Mouse (Mus musculus): Measurements from ENCODE around the gene Eif4h. TPM values are rescaled to one million over a fixed set of nuclear protein-coding genes. Genes with fewer than 3 reads are reported as not detected.

Eif4h gene
- polyA plus RNA-seq, 1 experiment, result 112 TPM

- TF ChIP-seq POLR2A (IDR thresholded peaks at IDR 0.05; ENCODE audit: insufficient read depth, low read depth, low read length) (no peak), CTCF (IDR thresholded peaks at IDR 0.05; ENCODE audit: insufficient read depth, low read depth, low read length) (no peak)
- Histone ChIP-seq H3K27ac (ENCODE audit: insufficient read depth, low read depth, low read length) (no peak overlapping the region), H3K4me1 (ENCODE audit: control insufficient read depth, insufficient read depth, low read length) (peaks cover 6% of the 10 kb centered on the region), H3K4me3 (ENCODE audit: insufficient read depth, low read depth, low read length) (no peak overlapping the region)
- WGBS, result 81% methylated on average over 3 of the region's 3 CpGs
Observed at GRCm38 (mm10) chr5:134640371-134640770, 1.1 kb upstream of the Eif4h start.

- peaks cover 8% of the 10 kb centered on the region for H3K4me1 ChIP-seq (ENCODE audit: control insufficient read depth, insufficient read depth, low read length)
- H3K4me3 ChIP-seq (ENCODE audit: insufficient read depth, low read depth, low read length), result peak overlapping the region; percentile 62
- peak overlapping the region; percentile 73 for H3K27ac ChIP-seq (ENCODE audit: insufficient read depth, low read depth, low read length)
- TF ChIP-seq CTCF (IDR thresholded peaks at IDR 0.05; ENCODE audit: insufficient read depth, low read depth, low read length) (no peak), POLR2A (IDR thresholded peaks at IDR 0.05; ENCODE audit: insufficient read depth, low read depth, low read length) (no peak)
- under 1% methylated on average over 85 of the region's 85 CpGs for WGBS
Observed at GRCm38 (mm10) chr5:134638461-134639268, 625 bp downstream of the Eif4h start.

GRCm38 (mm10) chr5:134637820-134638367, 1.4 kb downstream of the Eif4h start:
- Histone ChIP-seq H3K4me1 (ENCODE audit: control insufficient read depth, insufficient read depth, low read length) (peaks cover 8% of the 10 kb centered on the region), H3K27ac (ENCODE audit: insufficient read depth, low read depth, low read length) (peak overlapping the region; percentile 73; the same call in 1 of the 2 replicates), H3K4me3 (ENCODE audit: insufficient read depth, low read depth, low read length) (peak overlapping the region; percentile 62)
- 10% methylated on average over 5 of the region's 5 CpGs for WGBS
- no peak for TF ChIP-seq POLR2A (IDR thresholded peaks at IDR 0.05; ENCODE audit: insufficient read depth, low read depth, low read length)
- no peak for TF ChIP-seq CTCF (IDR thresholded peaks at IDR 0.05; ENCODE audit: insufficient read depth, low read depth, low read length)

GRCm38 (mm10) chr5:134632841-134633240, 6.4 kb downstream of the Eif4h start:
- H3K4me1 ChIP-seq (ENCODE audit: control insufficient read depth, insufficient read depth, low read length), result peaks cover 9% of the 10 kb centered on the region
- no peak overlapping the region for H3K27ac ChIP-seq (ENCODE audit: insufficient read depth, low read depth, low read length)
- 19% methylated on average over 2 of the region's 2 CpGs for WGBS
- TF ChIP-seq CTCF (IDR thresholded peaks at IDR 0.05; ENCODE audit: insufficient read depth, low read depth, low read length), result no peak
- no peak for TF ChIP-seq POLR2A (IDR thresholded peaks at IDR 0.05; ENCODE audit: insufficient read depth, low read depth, low read length)
- no peak overlapping the region for H3K4me3 ChIP-seq (ENCODE audit: insufficient read depth, low read depth, low read length)

GRCm38 (mm10) chr5:134630835-134631234, 8.5 kb downstream of the Eif4h start:
- TF ChIP-seq CTCF (IDR thresholded peaks at IDR 0.05; ENCODE audit: insufficient read depth, low read depth, low read length), result no peak
- no peak for TF ChIP-seq POLR2A (IDR thresholded peaks at IDR 0.05; ENCODE audit: insufficient read depth, low read depth, low read length)
- no peak overlapping the region for H3K4me3 ChIP-seq (ENCODE audit: insufficient read depth, low read depth, low read length)

GRCm38 (mm10) chr5:134629508-134629907, 9.8 kb downstream of the Eif4h start:
- no peak for TF ChIP-seq CTCF (IDR thresholded peaks at IDR 0.05; ENCODE audit: insufficient read depth, low read depth, low read length)
- no peak for TF ChIP-seq POLR2A (IDR thresholded peaks at IDR 0.05; ENCODE audit: insufficient read depth, low read depth, low read length)
- 36% methylated on average over 4 of the region's 4 CpGs for WGBS

More at GRCm38 (mm10) chr5:134630835-134631234, 8.5 kb downstream of the Eif4h start:
- Histone ChIP-seq H3K4me1 (ENCODE audit: control insufficient read depth, insufficient read depth, low read length) (peaks cover 7% of the 10 kb centered on the region), H3K27ac (ENCODE audit: insufficient read depth, low read depth, low read length) (no peak overlapping the region)

GRCm38 (mm10) chr5:134622069-134622468, 17.2 kb downstream of the Eif4h start:
- peaks cover 8% of the 10 kb centered on the region; the same call in 1 of the 2 replicates for H3K4me1 ChIP-seq (ENCODE audit: control insufficient read depth, insufficient read depth, low read length)
- no peak overlapping the region for H3K4me3 ChIP-seq (ENCODE audit: insufficient read depth, low read depth, low read length)
- TF ChIP-seq POLR2A (IDR thresholded peaks at IDR 0.05; ENCODE audit: insufficient read depth, low read depth, low read length), result no peak
- TF ChIP-seq CTCF (IDR thresholded peaks at IDR 0.05; ENCODE audit: insufficient read depth, low read depth, low read length), result no peak
- 26% methylated on average over 2 of the region's 2 CpGs for WGBS
- no peak overlapping the region for H3K27ac ChIP-seq (ENCODE audit: insufficient read depth, low read depth, low read length)

More at GRCm38 (mm10) chr5:134629508-134629907, 9.8 kb downstream of the Eif4h start:
- peaks cover 2% of the 10 kb centered on the region; the same call in 1 of the 2 replicates for H3K4me1 ChIP-seq (ENCODE audit: control insufficient read depth, insufficient read depth, low read length)
- H3K27ac ChIP-seq (ENCODE audit: insufficient read depth, low read depth, low read length), result no peak overlapping the region; the same call in 1 of the 2 replicates
- no peak overlapping the region for H3K4me3 ChIP-seq (ENCODE audit: insufficient read depth, low read depth, low read length)

- H3K27ac ChIP-seq (ENCODE audit: insufficient read depth, low read depth, low read length), result no peak overlapping the region
- 85% methylated on average over 16 of the region's 16 CpGs for WGBS
- no peak overlapping the region for H3K4me3 ChIP-seq (ENCODE audit: insufficient read depth, low read depth, low read length)
- TF ChIP-seq POLR2A (IDR thresholded peaks at IDR 0.05; ENCODE audit: insufficient read depth, low read depth, low read length), result no peak
- peaks cover 8% of the 10 kb centered on the region; the same call in 1 of the 2 replicates for H3K4me1 ChIP-seq (ENCODE audit: control insufficient read depth, insufficient read depth, low read length)
Observed at GRCm38 (mm10) chr5:134621099-134621640, 18.1 kb downstream of the Eif4h start.

GRCm38 (mm10) chr5:134620457-134620856, 18.8 kb downstream of the Eif4h start:
- TF ChIP-seq CTCF (IDR thresholded peaks at IDR 0.05; ENCODE audit: insufficient read depth, low read depth, low read length), result no peak
- no peak for TF ChIP-seq POLR2A (IDR thresholded peaks at IDR 0.05; ENCODE audit: insufficient read depth, low read depth, low read length)
- WGBS, result 60% methylated on average over 9 of the region's 9 CpGs
- Histone ChIP-seq H3K4me3 (ENCODE audit: insufficient read depth, low read depth, low read length) (no peak overlapping the region), H3K4me1 (ENCODE audit: control insufficient read depth, insufficient read depth, low read length) (peaks cover 9% of the 10 kb centered on the region; the same call in 1 of the 2 replicates), H3K27ac (ENCODE audit: insufficient read depth, low read depth, low read length) (no peak overlapping the region)
